Mouse (Mus musculus) T-cell, adult 2 months (primary cell): Measurements from ENCODE around the gene Gpr85.
"Not testable (repeated sequence)": the region's sequence is repeated elsewhere in the genome, so short reads cannot be mapped to it uniquely, and the experiment has no call there.

Experiments used
- DNase-seq: peaks from one replicate; pipeline ENCODE4 v3.0.0; 2022; ENCODE audit warnings: low spot score

Gene Gpr85

DNA sequence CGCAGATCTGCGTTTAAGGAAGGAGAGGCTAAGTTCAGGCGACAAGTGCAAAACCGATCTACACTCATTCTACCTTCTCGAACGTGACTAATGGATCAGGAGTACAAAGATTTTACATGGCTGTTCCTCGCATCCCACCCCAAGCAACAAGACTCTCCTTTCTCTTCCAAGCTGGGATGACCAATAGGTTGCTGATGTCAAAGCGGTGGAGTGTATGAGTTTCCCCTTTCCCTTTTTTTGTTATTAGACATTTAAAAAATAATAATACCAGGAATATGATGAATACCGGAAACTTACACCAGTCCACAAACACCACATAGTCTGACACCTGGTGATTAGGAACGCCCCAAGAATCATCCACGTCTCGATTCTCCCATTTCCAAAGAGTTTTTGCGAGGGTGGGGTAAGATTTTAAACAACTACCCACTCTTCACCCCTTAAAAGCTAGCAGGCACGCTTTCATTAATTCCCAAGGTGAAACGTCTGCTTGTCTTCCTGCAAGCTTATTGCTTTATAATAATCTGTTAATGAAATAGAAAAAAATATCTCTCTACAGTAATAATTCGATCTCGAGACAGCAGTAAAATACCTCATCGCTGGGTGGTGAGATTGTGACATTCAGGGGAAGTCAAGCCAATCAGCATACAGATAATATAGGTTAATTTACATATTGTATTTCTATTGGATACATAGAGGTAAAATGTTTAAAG lies at the start of gene Gpr85:
TSS of gene Gpr85 (minus strand) at position 598 of the 710 bp plus-strand sequence.
- DNase-seq, result no peak

DNA sequence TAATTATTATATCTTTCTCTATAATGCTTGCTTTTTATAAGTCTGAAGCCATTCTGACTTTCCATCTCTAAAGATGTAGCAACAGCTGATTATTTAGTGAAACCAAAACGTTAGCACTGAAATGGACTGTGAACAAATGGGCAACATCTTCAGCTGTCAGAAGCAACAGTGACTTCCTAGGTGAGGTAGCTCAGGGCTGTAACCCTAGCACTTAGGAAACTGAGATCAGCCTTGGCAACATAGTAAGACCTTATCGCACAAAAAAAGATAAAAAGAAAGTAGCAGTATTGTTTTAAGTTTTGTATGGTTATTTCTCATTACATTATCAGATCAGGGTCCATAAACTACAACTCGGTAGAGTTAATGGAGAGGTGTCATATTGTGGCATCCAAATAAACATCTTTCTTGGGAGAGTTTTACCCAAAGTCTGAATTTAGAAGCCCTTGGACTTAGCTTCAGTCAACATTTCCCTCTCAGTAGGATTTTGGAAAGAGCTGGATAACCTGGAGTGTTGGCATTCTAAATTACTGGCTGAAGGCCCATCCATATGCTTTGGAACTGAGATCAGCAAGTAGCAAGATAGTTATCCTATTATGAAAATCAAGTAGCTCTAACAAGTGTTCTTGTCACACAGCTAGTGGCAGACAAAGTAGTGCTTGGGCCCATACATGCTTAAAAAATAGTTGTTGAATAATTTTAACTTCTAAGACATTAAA lies 45.3 kb upstream of the Gpr85 start:
- DNase-seq, result no peak

- DNase-seq, result no peak
Measured at GRCm38 (mm10) chr6:13882919-13883318, 43.2 kb upstream of the Gpr85 start.

- no peak for DNase-seq
Measured at GRCm38 (mm10) chr6:13873959-13874358, 34.2 kb upstream of the Gpr85 start.

GRCm38 (mm10) chr6:13872076-13872475 lies 32.3 kb upstream of the Gpr85 start:
- no peak for DNase-seq

DNA sequence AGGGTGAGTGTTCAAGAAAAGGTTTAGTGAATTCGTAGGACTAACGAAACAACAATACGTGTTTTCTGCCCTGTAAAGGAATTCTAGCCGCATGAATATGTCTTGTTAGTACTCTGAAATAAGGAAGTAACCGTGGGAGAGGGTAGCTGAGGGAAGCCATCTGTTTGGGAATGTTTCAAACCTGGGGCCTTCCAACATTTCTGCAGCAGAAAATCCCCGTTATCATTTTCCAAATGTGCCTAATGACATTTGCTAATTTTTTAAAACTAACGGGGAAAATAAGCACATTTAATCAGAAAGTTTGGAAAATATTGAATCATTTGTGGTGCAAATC lies 31.9 kb upstream of the Gpr85 start:
- DNase-seq, result no peak

- peak; percentile 89 for DNase-seq
Measured at GRCm38 (mm10) chr6:13870919-13871624, 31.3 kb upstream of the Gpr85 start, which contains the start of gene 2610001J05Rik. Gene 2610001J05Rik, minus strand, starts transcription at chr6:13871518.

- peak; percentile 8 for DNase-seq
Measured at GRCm38 (mm10) chr6:13870289-13870741, 30.6 kb upstream of the Gpr85 start.

- no peak for DNase-seq
Measured at GRCm38 (mm10) chr6:13860596-13860995, 20.9 kb upstream of the Gpr85 start.

GRCm38 (mm10) chr6:13859877-13860585 lies 20.3 kb upstream of the Gpr85 start:
- DNase-seq, result no peak

GRCm38 (mm10) chr6:13854230-13854629 lies 14.5 kb upstream of the Gpr85 start:
- DNase-seq, result no peak

- no peak for DNase-seq
Measured at GRCm38 (mm10) chr6:13853244-13853643, 13.5 kb upstream of the Gpr85 start.

- DNase-seq, result not testable (repeated sequence)
Measured at GRCm38 (mm10) chr6:13846031-13846430, 6.3 kb upstream of the Gpr85 start.

DNA sequence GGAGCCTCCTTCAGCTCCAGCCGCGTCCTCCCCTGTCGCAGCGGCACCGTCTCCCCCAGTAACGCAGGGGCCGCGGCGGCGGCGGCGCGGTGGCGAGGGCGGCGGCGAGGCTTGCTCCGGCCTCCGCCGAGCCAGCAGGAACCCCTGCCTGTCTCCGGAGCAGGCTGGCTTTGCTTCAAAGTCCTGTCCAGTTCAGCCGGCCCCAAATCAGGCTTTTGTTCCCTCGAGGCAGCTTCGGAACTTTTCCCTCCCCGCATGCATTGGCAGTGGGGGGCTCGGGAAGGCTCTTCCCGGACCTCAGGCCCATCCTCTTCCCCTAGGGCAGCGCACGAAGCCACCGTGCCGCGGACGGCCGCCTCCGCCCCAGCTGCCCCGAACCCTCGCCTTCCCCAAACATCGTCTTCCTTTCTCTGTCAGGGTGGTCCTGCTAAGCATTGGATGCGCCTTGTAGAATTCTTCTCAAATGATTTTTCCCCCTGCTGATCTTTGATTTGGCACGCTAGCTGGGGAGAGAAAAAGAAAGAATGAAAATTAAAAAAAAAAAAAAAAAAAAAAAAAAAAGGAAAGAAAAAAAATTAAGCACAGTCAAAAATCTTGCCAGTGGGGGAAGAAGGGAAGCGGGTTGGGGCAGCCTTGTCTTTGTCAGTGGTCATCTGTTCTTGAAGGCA lies 931 bp downstream of the Gpr85 start:
- DNase-seq, result peak; percentile 31

GRCm38 (mm10) chr6:13837916-13838676 lies 1.6 kb downstream of the Gpr85 start:
- no peak for DNase-seq

GRCm38 (mm10) chr6:13836967-13837570 lies 2.7 kb downstream of the Gpr85 start:
- no peak for DNase-seq

GRCm38 (mm10) chr6:13835720-13836665 lies 3.7 kb downstream of the Gpr85 start:
- DNase-seq, result no peak

DNA sequence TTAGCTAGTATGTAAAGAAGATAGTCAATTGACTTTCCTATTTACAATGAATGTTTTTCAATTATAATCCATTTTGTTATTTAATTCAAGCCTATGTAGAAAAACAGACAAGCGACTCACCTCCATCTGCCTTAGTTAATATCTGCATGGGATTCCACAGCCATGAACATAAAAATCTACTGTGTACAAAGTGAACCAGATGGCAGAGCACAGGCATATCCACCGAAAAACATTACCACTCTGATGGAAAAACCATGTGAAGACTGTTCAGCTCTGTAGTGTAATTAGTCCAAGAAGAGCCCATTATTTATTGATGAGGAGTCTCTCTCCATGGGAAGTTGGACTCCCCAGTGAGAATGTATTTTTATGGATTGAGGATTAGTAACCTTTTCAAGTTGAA lies 7.0 kb downstream of the Gpr85 start:
- DNase-seq, result no peak

DNA sequence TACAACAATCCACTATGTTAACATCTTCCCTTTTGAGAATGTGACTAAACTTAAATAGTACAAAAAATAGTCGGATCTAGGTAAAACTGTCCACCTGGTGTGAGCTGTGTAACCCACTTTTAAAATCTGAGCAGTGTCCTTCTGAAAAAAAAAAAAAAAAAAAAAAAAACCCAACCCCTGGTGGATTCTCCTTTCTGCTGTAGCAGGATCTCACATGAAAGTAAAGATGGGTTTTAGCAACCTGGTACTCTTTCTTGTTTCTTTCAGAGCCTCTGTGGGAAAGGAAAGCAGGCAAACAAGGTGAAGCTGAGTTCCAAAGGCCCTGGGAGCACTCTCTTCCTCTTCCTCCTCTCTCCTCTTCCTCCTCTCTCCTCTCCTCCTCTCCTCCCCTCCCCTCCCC lies 10.9 kb downstream of the Gpr85 start:
- DNase-seq, result no peak
